Mouse (Mus musculus) C2C12 (cell line): ENCODE measurements around the gene Dst.

Experiments
- CTCF ChIP-seq: IDR thresholded peaks from one replicate; pipeline ENCODE4 v1.5.1; 2011; ENCODE audit not compliant: control insufficient read depth, insufficient read depth, insufficient read length
- MAX ChIP-seq: IDR thresholded peaks from one replicate; pipeline ENCODE4 v1.6.1; 2011; ENCODE audit warnings: mild to moderate bottlenecking, control low read depth

GRCm38 (mm10) chr1:34231041-34231440, 323.0 kb downstream of the Dst start:
- no peak for TF ChIP-seq MAX
- no peak for TF ChIP-seq CTCF
